Mouse (Mus musculus) stomach, embryonic 14.5 days (tissue): ENCODE results near the gene Gm21953. TPM values are rescaled to one million over a fixed set of nuclear protein-coding genes. Genes with fewer than 3 reads are reported as not detected.
"Not testable (repeated sequence)": the region's sequence is repeated elsewhere in the genome, so short reads cannot be mapped to it uniquely, and the experiment has no call there.

ENCODE experiments used
- ATAC-seq: fragments of 200-750 bp; cut with Nextera tagmentation; 2 replicates; pipeline ENCODE4 v1.8.0; 2017; ENCODE audit warnings: low read depth, moderate TSS enrichment; ENCODE audit not compliant: insufficient number of reproducible peaks, insufficient read depth, low FRiP score
- H3K27ac ChIP-seq: fragments of 300-500 bp; sonication (generic); 2 replicates; pipeline ENCODE4 v1.5.1; 2014; ENCODE audit warnings: mild to moderate bottlenecking, low read length, moderate library complexity, mixed read lengths
- H3K27me3 ChIP-seq: fragments of 300-500 bp; sonication (generic); 2 replicates; pipeline ENCODE4 v1.6.1; 2014; ENCODE audit warnings: low read length, control low read depth, mixed read lengths; ENCODE audit not compliant: control insufficient read depth, insufficient read depth
- H3K36me3 ChIP-seq: fragments of 300-500 bp; sonication (generic); 2 replicates; pipeline ENCODE4 v1.6.1; 2014; ENCODE audit warnings: mild to moderate bottlenecking, control low read depth, low read length, moderate library complexity, mixed read lengths; ENCODE audit not compliant: control insufficient read depth, insufficient read depth
- H3K4me1 ChIP-seq: fragments of 300-500 bp; sonication (generic); 2 replicates; pipeline ENCODE4 v1.6.1; 2014; ENCODE audit warnings: low read length, control low read depth, mixed read lengths; ENCODE audit not compliant: control insufficient read depth, insufficient read depth
- H3K4me2 ChIP-seq: fragments of 300-500 bp; sonication (generic); replicated peaks from 2 replicates; pipeline ENCODE4 v1.6.1; 2014; ENCODE audit warnings: low read depth, low read length, control low read depth
- H3K4me3 ChIP-seq: fragments of 300-500 bp; sonication (generic); 2 replicates; pipeline ENCODE4 v1.5.1; 2014; ENCODE audit warnings: low read depth, low read length, control low read depth
- H3K9ac ChIP-seq: fragments of 300-500 bp; sonication (generic); replicated peaks from 2 replicates; pipeline ENCODE4 v1.6.1; 2014; ENCODE audit warnings: low read depth, mild to moderate bottlenecking, control low read depth, low read length, moderate library complexity, mixed read lengths
- H3K9me3 ChIP-seq: fragments of 300-500 bp; sonication (generic); 2 replicates; pipeline ENCODE4 v1.6.1; 2016; ENCODE audit warnings: low read depth, low read length, control low read depth; ENCODE audit not compliant: control insufficient read depth
- WGBS: fragments of 180-500 bp; shearing (Covaris S2); extraction: QIAGEN DNeasy Blood & Tissue Kit; methylation state at CpG from one replicate; pipeline ENCODE4 v1.1.7; 2014; 5-methylcytosine and 5-hydroxymethylcytosine counted together
- polyA plus RNA-seq: library from polyadenylated mRNA; unstranded; fragments of >200 nt; fragmentation: Nextera tagmentation; extraction: Ambion mirVana; gene quantifications from 2 replicates; pipeline ENCODE4 v1.2.1, GENCODE M21; 2014

Gene Gm21953
- polyA plus RNA-seq = not detected in 2 replicates

DNA sequence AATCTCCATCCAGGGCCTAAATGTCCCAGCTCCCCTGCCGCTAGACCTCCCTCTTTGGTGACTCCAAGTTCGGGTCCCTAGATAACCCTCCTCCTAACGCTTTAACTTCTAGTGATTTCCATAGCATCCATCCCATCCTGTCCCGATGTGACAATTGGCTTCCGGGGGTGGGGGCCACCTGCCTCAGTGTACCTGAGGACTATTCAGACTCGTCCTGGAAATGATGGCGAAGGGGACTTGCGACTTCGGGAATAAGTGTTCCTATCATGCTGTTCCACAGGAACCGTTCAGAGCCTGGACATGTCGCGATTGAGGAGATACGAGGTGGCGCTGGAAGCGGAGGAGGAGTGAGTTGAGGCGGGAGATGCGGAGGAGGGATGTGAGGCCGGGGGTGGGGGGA, at the start of gene Gm21953:
TSS of gene Gm21953 (plus strand) at position 301 of the 400 bp plus-strand sequence.
- not testable (repeated sequence) for ATAC-seq, H3K27ac ChIP-seq, H3K4me1 ChIP-seq, H3K9me3 ChIP-seq, H3K9ac ChIP-seq, H3K27me3 ChIP-seq, H3K4me2 ChIP-seq, H3K36me3 ChIP-seq, H3K4me3 ChIP-seq
- no CpG with 5 or more reads among the region's 18 CpGs for WGBS

GRCm38 (mm10) chr4:42255467-42255866, 38.6 kb upstream of the Gm21953 start, which contains the start of gene Ccl21b:
Ccl21b (plus strand) TSS chr4:42255767.
- H3K9me3 ChIP-seq, ATAC-seq, H3K36me3 ChIP-seq, H3K4me1 ChIP-seq, H3K4me3 ChIP-seq, H3K27me3 ChIP-seq, H3K4me2 ChIP-seq, H3K27ac ChIP-seq, H3K9ac ChIP-seq: not testable (repeated sequence)
- WGBS = no CpG with 5 or more reads among the region's 5 CpGs

GRCm38 (mm10) chr4:42318034-42318433, 24.0 kb downstream of the Gm21953 start, which contains the start of gene Fam205a3:
Fam205a3 (plus strand) TSS chr4:42318334.
- H3K27ac ChIP-seq, H3K9ac ChIP-seq, H3K4me3 ChIP-seq, H3K9me3 ChIP-seq, H3K27me3 ChIP-seq, H3K4me2 ChIP-seq, H3K4me1 ChIP-seq, H3K36me3 ChIP-seq, ATAC-seq: not testable (repeated sequence)
- WGBS = no CpG with 5 or more reads among the region's 1 CpGs

Other genes with a start within 250 kb of the Gm21953 start
- not detected in 2 replicates for gene Gm3893, start 203.1 kb upstream of the Gm21953 start, polyA plus RNA-seq
- gene Gm13304, start 179.4 kb upstream of the Gm21953 start, polyA plus RNA-seq = not detected in 2 replicates
- gene Gm13306, start 140.8 kb upstream of the Gm21953 start, polyA plus RNA-seq = not detected in 2 replicates
- gene Gm13305, start 125.7 kb upstream of the Gm21953 start, polyA plus RNA-seq = not detected in 2 replicates
- gene Gm10600, start 53.6 kb upstream of the Gm21953 start, polyA plus RNA-seq = not detected in 2 replicates
- gene Ccl21b, start 38.5 kb upstream of the Gm21953 start, polyA plus RNA-seq = 0.75 TPM in 1 of 2 replicates, not detected in the other
- gene Fam205a3, start 24.1 kb downstream of the Gm21953 start, polyA plus RNA-seq = 0.18 TPM in 1 of 2 replicates, not detected in the other
- gene Gm21586, start 145.1 kb downstream of the Gm21953 start, polyA plus RNA-seq = not detected in 2 replicates
- gene Gm2163, start 172.5 kb downstream of the Gm21953 start, polyA plus RNA-seq = 0.13 TPM in 1 of 2 replicates, not detected in the other
- 0.18 TPM in 1 of 2 replicates, not detected in the other for gene Fam205a2, start 233.9 kb downstream of the Gm21953 start, polyA plus RNA-seq